Mouse (Mus musculus): ENCODE measurements around the gene Arl15. TPM values are rescaled to one million over a fixed set of nuclear protein-coding genes. Genes with fewer than 3 reads are reported as not detected.

Gene Arl15
- polyA plus RNA-seq, 1 experiment = 5.4 TPM

GRCm38 (mm10) chr13:114156689-114157088 is 362.4 kb downstream of the Arl15 start:
- H3K4me3 ChIP-seq (replicated peaks; ENCODE audit: control insufficient read depth, low read depth, low read length) = no peak overlapping the region
- no peaks in the 10 kb centered on the region for H3K4me1 ChIP-seq (ENCODE audit: control insufficient read depth, insufficient read depth, low read length)
- TF ChIP-seq CTCF (IDR thresholded peaks at IDR 0.05; ENCODE audit: control insufficient read depth, insufficient read depth, low read length) (no peak), POLR2A (IDR thresholded peaks at IDR 0.05; ENCODE audit: borderline replicate concordance, control insufficient read depth, low read depth, low read length) (no peak)
- no peak overlapping the region for H3K27ac ChIP-seq (ENCODE audit: control insufficient read depth, insufficient read depth, low read depth, low read length, poor library complexity)
- 89% methylated on average over 12 of the region's 12 CpGs for WGBS

DNA sequence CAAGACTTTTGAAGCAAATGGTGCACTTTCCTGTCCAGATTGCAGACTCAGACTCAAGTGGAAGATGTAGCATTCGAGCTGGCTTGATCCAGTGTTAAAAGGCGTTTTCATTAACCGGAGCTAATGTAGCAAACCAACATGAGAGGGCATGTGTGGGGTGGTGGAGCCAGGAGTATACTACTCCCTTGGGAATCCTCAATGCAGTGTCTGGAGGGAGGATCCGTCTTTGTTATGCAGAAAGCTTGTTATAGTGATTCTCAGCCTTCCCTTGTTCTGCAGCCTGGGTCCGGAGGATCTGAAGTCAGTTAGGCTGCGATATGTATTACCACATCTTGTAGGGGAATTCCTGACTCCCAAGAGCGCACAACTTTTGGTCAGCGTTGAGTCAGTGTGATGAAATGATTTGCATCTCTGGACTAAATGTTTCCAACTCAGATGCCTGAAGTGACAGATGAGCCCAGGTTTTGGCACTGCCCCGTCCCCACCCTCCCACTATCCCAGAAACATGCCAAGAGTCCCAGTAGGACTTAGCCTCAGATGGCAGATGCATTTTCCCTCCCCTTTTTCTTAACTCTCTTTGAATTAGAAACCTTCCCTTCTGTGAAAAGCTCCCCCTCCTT is 363.9 kb downstream of the Arl15 start:
- no peak for TF ChIP-seq POLR2A (IDR thresholded peaks at IDR 0.05; ENCODE audit: borderline replicate concordance, control insufficient read depth, low read depth, low read length)
- no peak for TF ChIP-seq CTCF (IDR thresholded peaks at IDR 0.05; ENCODE audit: control insufficient read depth, insufficient read depth, low read length)
- 90% methylated on average over 9 of the region's 9 CpGs for WGBS
- H3K4me3 ChIP-seq (replicated peaks; ENCODE audit: control insufficient read depth, low read depth, low read length) = no peak overlapping the region

GRCm38 (mm10) chr13:114159634-114160391 is 365.5 kb downstream of the Arl15 start:
- 83% methylated on average over 13 of the region's 13 CpGs for WGBS
- TF ChIP-seq CTCF (IDR thresholded peaks at IDR 0.05; ENCODE audit: control insufficient read depth, insufficient read depth, low read length) = no peak
- TF ChIP-seq POLR2A (IDR thresholded peaks at IDR 0.05; ENCODE audit: borderline replicate concordance, control insufficient read depth, low read depth, low read length) = no peak
- Histone ChIP-seq H3K27ac (ENCODE audit: control insufficient read depth, insufficient read depth, low read depth, low read length, poor library complexity) (no peak overlapping the region), H3K4me1 (ENCODE audit: control insufficient read depth, insufficient read depth, low read length) (no peaks in the 10 kb centered on the region), H3K4me3 (replicated peaks; ENCODE audit: control insufficient read depth, low read depth, low read length) (no peak overlapping the region)

More for the DNA sequence above, 363.9 kb downstream of the Arl15 start:
- Histone ChIP-seq H3K27ac (ENCODE audit: control insufficient read depth, insufficient read depth, low read depth, low read length, poor library complexity) (no peak overlapping the region), H3K4me1 (ENCODE audit: control insufficient read depth, insufficient read depth, low read length) (no peaks in the 10 kb centered on the region)

DNA sequence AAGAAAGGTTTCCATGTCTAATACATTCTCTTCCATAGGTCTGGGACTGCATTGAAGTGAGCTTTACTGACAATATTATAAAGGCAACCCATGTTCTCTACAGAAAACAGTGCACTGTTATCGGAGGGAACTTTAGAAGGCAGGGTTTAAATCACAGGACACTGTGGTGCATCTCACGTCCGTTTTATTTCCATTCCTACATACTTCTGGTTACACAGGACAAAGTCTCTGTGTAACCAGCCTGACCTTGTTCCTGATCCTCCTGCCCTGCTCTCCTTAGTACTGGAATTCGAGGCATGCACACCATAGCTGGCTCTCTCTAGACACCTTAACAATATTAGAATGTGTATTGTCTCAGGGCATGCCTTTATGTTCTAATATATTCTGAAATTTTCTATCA is 368.4 kb downstream of the Arl15 start:
- Histone ChIP-seq H3K4me1 (ENCODE audit: control insufficient read depth, insufficient read depth, low read length) (no peaks in the 10 kb centered on the region), H3K27ac (ENCODE audit: control insufficient read depth, insufficient read depth, low read depth, low read length, poor library complexity) (no peak overlapping the region), H3K4me3 (replicated peaks; ENCODE audit: control insufficient read depth, low read depth, low read length) (no peak overlapping the region)
- 83% methylated on average over 4 of the region's 4 CpGs for WGBS
- no peak for TF ChIP-seq POLR2A (IDR thresholded peaks at IDR 0.05; ENCODE audit: borderline replicate concordance, control insufficient read depth, low read depth, low read length)
- no peak for TF ChIP-seq CTCF (IDR thresholded peaks at IDR 0.05; ENCODE audit: control insufficient read depth, insufficient read depth, low read length)

DNA sequence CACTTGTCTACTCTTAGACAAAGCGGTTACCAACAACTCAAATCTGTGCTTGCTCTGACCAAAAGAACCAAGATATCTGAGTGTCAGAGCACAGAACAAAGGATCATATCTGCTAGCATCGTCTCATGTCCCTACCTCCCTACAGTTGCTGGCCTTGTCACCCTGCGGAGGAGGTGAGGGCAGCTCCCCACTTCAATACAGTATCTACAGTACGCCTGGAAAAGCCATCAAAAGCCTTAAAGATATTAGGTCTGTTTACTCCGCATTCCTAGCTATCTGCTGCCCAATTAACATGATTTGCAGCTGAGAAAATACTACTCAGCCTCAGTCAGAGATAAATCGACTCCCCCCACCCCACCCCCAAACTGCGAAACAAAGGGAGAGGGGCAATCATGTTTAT is 371.3 kb downstream of the Arl15 start:
- WGBS = 79% methylated on average over 7 of the region's 7 CpGs
- Histone ChIP-seq H3K4me3 (replicated peaks; ENCODE audit: control insufficient read depth, low read depth, low read length) (no peak overlapping the region), H3K4me1 (ENCODE audit: control insufficient read depth, insufficient read depth, low read length) (no peaks in the 10 kb centered on the region), H3K27ac (ENCODE audit: control insufficient read depth, insufficient read depth, low read depth, low read length, poor library complexity) (no peak overlapping the region)
- TF ChIP-seq POLR2A (IDR thresholded peaks at IDR 0.05; ENCODE audit: borderline replicate concordance, control insufficient read depth, low read depth, low read length) = no peak
- TF ChIP-seq CTCF (IDR thresholded peaks at IDR 0.05; ENCODE audit: control insufficient read depth, insufficient read depth, low read length) = no peak

DNA sequence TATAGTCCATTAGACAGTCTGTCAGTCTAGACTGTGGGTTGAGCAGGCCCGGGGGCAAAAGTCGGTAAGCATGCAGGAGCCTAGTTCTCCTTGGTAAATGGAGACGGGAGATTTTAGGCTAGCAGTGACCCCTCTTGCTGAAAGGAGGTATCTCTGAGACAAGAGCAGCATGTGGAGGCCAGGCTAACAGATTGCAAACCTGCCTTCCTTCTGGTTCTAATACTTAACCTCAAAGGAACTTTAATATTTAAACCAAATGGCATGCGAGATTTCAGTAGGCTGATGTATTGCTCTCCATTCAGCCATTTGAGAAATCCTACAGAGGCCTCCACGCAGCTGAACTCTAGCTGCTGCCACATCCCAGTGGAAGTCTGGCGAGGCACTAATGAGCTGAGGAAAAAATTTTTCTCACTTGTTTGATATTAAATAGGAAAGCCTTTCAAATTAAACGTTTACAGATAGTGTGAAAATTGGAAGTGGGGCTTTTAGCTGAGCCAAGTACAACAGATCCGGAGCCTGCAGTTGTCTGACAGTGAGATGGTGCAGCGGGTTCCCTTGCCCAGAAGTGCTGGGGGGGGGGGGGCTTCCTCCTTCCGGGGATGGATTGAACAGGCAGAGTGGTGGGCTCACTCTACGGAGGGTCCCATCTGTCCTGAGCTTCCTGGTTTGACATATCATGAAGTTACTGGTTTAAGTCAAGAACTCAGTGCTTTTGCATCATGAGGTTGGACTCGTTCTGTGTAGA is 372.3 kb downstream of the Arl15 start:
- TF ChIP-seq POLR2A (IDR thresholded peaks at IDR 0.05; ENCODE audit: borderline replicate concordance, control insufficient read depth, low read depth, low read length) (no peak), CTCF (IDR thresholded peaks at IDR 0.05; ENCODE audit: control insufficient read depth, insufficient read depth, low read length) (no peak)
- WGBS = 77% methylated on average over 12 of the region's 12 CpGs
- no peak overlapping the region for H3K4me3 ChIP-seq (replicated peaks; ENCODE audit: control insufficient read depth, low read depth, low read length)
- H3K27ac ChIP-seq (ENCODE audit: control insufficient read depth, insufficient read depth, low read depth, low read length, poor library complexity) = no peak overlapping the region
- H3K4me1 ChIP-seq (ENCODE audit: control insufficient read depth, insufficient read depth, low read length) = no peaks in the 10 kb centered on the region

- 79% methylated on average over 5 of the region's 5 CpGs for WGBS
- no peak overlapping the region for H3K27ac ChIP-seq (ENCODE audit: control insufficient read depth, insufficient read depth, low read depth, low read length, poor library complexity)
- no peak overlapping the region for H3K4me3 ChIP-seq (replicated peaks; ENCODE audit: control insufficient read depth, low read depth, low read length)
- no peak for TF ChIP-seq POLR2A (IDR thresholded peaks at IDR 0.05; ENCODE audit: borderline replicate concordance, control insufficient read depth, low read depth, low read length)
- TF ChIP-seq CTCF (IDR thresholded peaks at IDR 0.05; ENCODE audit: control insufficient read depth, insufficient read depth, low read length) = no peak
- no peaks in the 10 kb centered on the region for H3K4me1 ChIP-seq (ENCODE audit: control insufficient read depth, insufficient read depth, low read length)
Measured at GRCm38 (mm10) chr13:114170061-114170460, 375.8 kb downstream of the Arl15 start.

GRCm38 (mm10) chr13:114171465-114171864 is 377.2 kb downstream of the Arl15 start:
- Histone ChIP-seq H3K4me3 (replicated peaks; ENCODE audit: control insufficient read depth, low read depth, low read length) (no peak overlapping the region), H3K4me1 (ENCODE audit: control insufficient read depth, insufficient read depth, low read length) (no peaks in the 10 kb centered on the region), H3K27ac (ENCODE audit: control insufficient read depth, insufficient read depth, low read depth, low read length, poor library complexity) (no peak overlapping the region)
- 78% methylated on average over 5 of the region's 5 CpGs for WGBS
- TF ChIP-seq POLR2A (IDR thresholded peaks at IDR 0.05; ENCODE audit: borderline replicate concordance, control insufficient read depth, low read depth, low read length) (no peak), CTCF (IDR thresholded peaks at IDR 0.05; ENCODE audit: control insufficient read depth, insufficient read depth, low read length) (no peak)

Data from bone marrow, adult 2 months (tissue).